Mouse (Mus musculus): ENCODE measurements around the gene 9930021J03Rik. TPM values are rescaled to one million over a fixed set of nuclear protein-coding genes. Genes with fewer than 3 reads are reported as not detected.

9930021J03Rik gene
- total RNA-seq, 2 experiments from 2014 or later = 8.8 to 11.0 TPM

- no peak for DNase-seq
- intact Hi-C loops (cut with DNase I; ENCODE audit: low total_unique reads) = no loop called here
These were observed 140.9 kb downstream of the 9930021J03Rik start for GRCm38 (mm10) chr19:29664934-29665333.

Other genes starting within 250 kb of the 9930021J03Rik start
- 1 to 10 TPM; 6.8 to 8.8 TPM for gene Ermp1, start 157.6 kb downstream of the 9930021J03Rik start, total RNA-seq (2021)
- gene Mlana, start 108.2 kb downstream of the 9930021J03Rik start, total RNA-seq (2021) = not detected
- gene Ranbp6, start 7.0 kb upstream of the 9930021J03Rik start, total RNA-seq (2021) = 1 to 10 TPM; 8.0 to 8.1 TPM
- gene Il33, start 119.1 kb upstream of the 9930021J03Rik start, total RNA-seq (2021) = 1 to 10 TPM; 5.1 to 6.9 TPM
- gene Trpd52l3, start 197.8 kb upstream of the 9930021J03Rik start, total RNA-seq (2021) = not detected
- 10 to 100 TPM; 14.1 to 15.1 TPM for gene Uhrf2, start 224.5 kb upstream of the 9930021J03Rik start, total RNA-seq (2021)